Mouse (Mus musculus) MEL (cell line): ENCODE results near the gene Nfia.

Source experiments
- CTCF ChIP-seq, 3 experiments: IDR thresholded peaks in 2 of 3; conservative IDR thresholded peaks in 1 of 3; 2 replicates each; pipeline ENCODE4 v1.5.1; 2011 to 2012; ENCODE audit warnings: low read length in 3 of 3, low read depth in 2 of 3, mild to moderate bottlenecking in 2 of 3, improper control_type of control experiment in 1 of 3, inconsistent platforms in 1 of 3, mixed read lengths in 1 of 3, moderate library complexity in 1 of 3; ENCODE audit not compliant: control insufficient read depth in 1 of 3, insufficient read depth in 1 of 3, poor library complexity in 1 of 3, severe bottlenecking in 1 of 3
- E2F4 ChIP-seq: IDR thresholded peaks from 2 replicates; pipeline ENCODE4 v1.6.1; 2011; ENCODE audit warnings: low read depth, low read length, improper control_type of control experiment, borderline replicate concordance
- EP300 ChIP-seq, 2 experiments: IDR thresholded peaks; 2 replicates each; pipeline ENCODE4 v1.6.1; 2011; ENCODE audit warnings: improper control_type of control experiment in 2 of 2, low read length in 2 of 2, low read depth in 1 of 2, mild to moderate bottlenecking in 1 of 2
- KAT2A ChIP-seq: conservative IDR thresholded peaks from 2 replicates; pipeline ENCODE4 v1.6.1; 2012; ENCODE audit warnings: low read depth, low read length, improper control_type of control experiment, inconsistent platforms
- MEF2A ChIP-seq: IDR thresholded peaks from 2 replicates; pipeline ENCODE4 v1.6.1; 2014; ENCODE audit warnings: low read depth, mild to moderate bottlenecking, inconsistent platforms, low read length, improper control_type of control experiment; ENCODE audit not compliant: poor library complexity, insufficient replicate concordance, severe bottlenecking; ENCODE audit errors: extremely low read depth
- NELFE ChIP-seq: IDR thresholded peaks from 2 replicates; pipeline ENCODE4 v1.6.1; 2011; ENCODE audit warnings: low read depth, low read length, improper control_type of control experiment
- POLR2A ChIP-seq, 2 experiments: IDR thresholded peaks; 2 replicates each; pipeline ENCODE4 v1.6.1; 2011 to 2012; ENCODE audit warnings: low read length in 2 of 2, mild to moderate bottlenecking in 2 of 2, control low read depth in 1 of 2, improper control_type of control experiment in 1 of 2, low read depth in 1 of 2, moderate library complexity in 1 of 2; ENCODE audit not compliant: control insufficient read depth in 1 of 2, insufficient read depth in 1 of 2, poor library complexity in 1 of 2
- POLR2AphosphoS2 ChIP-seq: IDR thresholded peaks from 2 replicates; pipeline ENCODE4 v1.6.1; 2011; ENCODE audit warnings: low read length, improper control_type of control experiment
- RCOR1 ChIP-seq: IDR thresholded peaks from 2 replicates; pipeline ENCODE4 v1.6.1; 2012; ENCODE audit warnings: low read depth, mild to moderate bottlenecking, inconsistent platforms, low read length, improper control_type of control experiment
- USF1 ChIP-seq: IDR thresholded peaks from 2 replicates; pipeline ENCODE4 v1.6.1; 2014; ENCODE audit warnings: low read depth, mild to moderate bottlenecking, inconsistent platforms, low read length, improper control_type of control experiment, moderate library complexity

- TF ChIP-seq CTCF (IDR thresholded peaks at IDR 0.05 in 2 of 3, conservative IDR thresholded peaks at IDR 0.05 in 1 of 3; ENCODE audit: control insufficient read depth in 1 of 3, insufficient read depth in 1 of 3, low read depth in 2 of 3, low read length in 3 of 3, poor library complexity in 1 of 3, severe bottlenecking in 1 of 3), result no peak
- TF ChIP-seq USF1, result no peak
- no peak for TF ChIP-seq POLR2AphosphoS2
- TF ChIP-seq EP300 (IDR thresholded peaks at IDR 0.05; ENCODE audit: low read depth in 1 of 2, low read length in 2 of 2), result no peak
- no peak for TF ChIP-seq NELFE
- TF ChIP-seq KAT2A, result no peak
- TF ChIP-seq RCOR1, result no peak
- no peak for TF ChIP-seq E2F4
- no peak for TF ChIP-seq MEF2A
- TF ChIP-seq POLR2A (IDR thresholded peaks at IDR 0.05; ENCODE audit: control insufficient read depth in 1 of 2, insufficient read depth in 1 of 2, low read depth in 1 of 2, low read length in 2 of 2, poor library complexity in 1 of 2), result no peak
These were observed 43.5 kb downstream of the Nfia start for GRCm38 (mm10) chr4:97816001-97816400.
